Mouse (Mus musculus): ENCODE data around the gene Ctnnd1.

- TF ChIP-seq CTCF (IDR thresholded peaks at IDR 0.05; ENCODE audit: low read depth): no peak
- TF ChIP-seq EP300 (optimal IDR thresholded peaks at IDR 0.05): no peak
Measured at GRCm38 (mm10) chr2:84623428-84624119, 27.0 kb downstream of the Ctnnd1 start.
